Mouse (Mus musculus): Measurements from ENCODE around the gene Adcy7. TPM values are rescaled to one million over a fixed set of nuclear protein-coding genes. Genes with fewer than 3 reads are reported as not detected.

Gene Adcy7
- polyA plus RNA-seq, 1 experiment from 2014 or later: 21.3 TPM

DNA sequence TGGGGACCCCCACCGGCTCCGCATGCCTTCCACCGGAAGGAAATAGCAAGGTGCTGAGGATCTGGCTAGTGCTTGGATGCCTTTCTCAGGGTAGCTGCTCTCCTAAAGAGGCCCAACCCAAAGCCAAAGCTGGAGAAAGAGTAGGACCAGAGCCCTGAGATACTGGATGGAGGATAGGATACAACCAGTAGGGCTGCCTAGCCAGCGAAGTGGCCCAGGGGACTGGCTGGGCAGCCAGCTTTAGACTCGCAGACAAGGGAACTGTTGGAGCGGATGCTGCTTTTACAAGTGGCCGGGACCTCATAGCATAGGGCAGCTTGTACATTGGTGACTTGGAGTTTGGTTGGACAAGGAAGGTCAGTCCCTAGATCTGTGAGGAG, 838 bp downstream of the Adcy7 start:
- H3K27me3 ChIP-seq: peaks cover 25% of the 10 kb centered on the region; the same call in 1 of the 2 replicates
- peak overlapping the region; percentile 92 for H3K4me2 ChIP-seq
- 59% methylated on average over 7 of the region's 7 CpGs for WGBS (ENCODE audit: insufficient replicate concordance)
- ATAC-seq (ENCODE audit: insufficient read depth): peak; percentile 6; the same call in 1 of the 2 replicates
- H3K36me3 ChIP-seq (replicated peaks): no peaks in the 10 kb centered on the region
- no peaks in the 10 kb centered on the region for H3K9me3 ChIP-seq (replicated peaks)
- peak overlapping the region; percentile 63 for H3K9ac ChIP-seq
- H3K4me3 ChIP-seq (replicated peaks): peak overlapping the region; percentile 62
- peaks cover 45% of the 10 kb centered on the region for H3K4me1 ChIP-seq (replicated peaks)
- H3K27ac ChIP-seq (replicated peaks): peak overlapping the region; percentile 29

DNA sequence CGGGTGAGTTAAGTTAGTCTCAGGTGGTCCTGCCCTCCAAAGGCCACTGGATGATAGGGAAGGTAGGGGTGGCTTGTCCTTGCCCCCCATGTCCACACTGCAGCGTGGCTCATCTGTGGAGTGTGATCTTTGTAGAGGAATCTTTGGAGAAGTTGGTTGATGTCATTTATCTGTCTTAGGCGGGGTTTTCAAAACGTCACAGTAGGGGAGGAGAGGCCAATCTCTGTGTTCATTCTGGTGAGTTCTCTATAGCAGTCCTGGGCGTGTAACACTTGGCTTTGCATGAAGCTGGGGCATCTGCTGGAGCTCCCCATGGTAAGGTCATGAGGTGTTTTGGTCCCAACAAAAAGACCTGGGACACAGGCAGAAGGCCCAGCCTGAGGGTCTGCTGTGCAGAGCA, 1.9 kb downstream of the Adcy7 start:
- Histone ChIP-seq H3K36me3 (replicated peaks) (no peaks in the 10 kb centered on the region), H3K4me3 (replicated peaks) (no peak overlapping the region), H3K4me2 (peak overlapping the region; percentile 92), H3K4me1 (replicated peaks) (peaks cover 56% of the 10 kb centered on the region), H3K9ac (no peak overlapping the region), H3K27ac (replicated peaks) (0 out of 2 replicates have a peak overlapping the region, but pooled peaks have one; percentile 29), H3K9me3 (replicated peaks) (no peaks in the 10 kb centered on the region), H3K27me3 (peaks cover 20% of the 10 kb centered on the region; the same call in 1 of the 2 replicates)
- 33% methylated on average over 5 of the region's 5 CpGs for WGBS (ENCODE audit: insufficient replicate concordance)
- ATAC-seq (ENCODE audit: insufficient read depth): peak; percentile 43; the same call in 1 of the 2 replicates

- Histone ChIP-seq H3K4me3 (replicated peaks) (peak overlapping the region; percentile 14; the same call in 1 of the 2 replicates), H3K9me3 (replicated peaks) (no peaks in the 10 kb centered on the region), H3K36me3 (replicated peaks) (no peaks in the 10 kb centered on the region), H3K27me3 (no peaks in the 10 kb centered on the region), H3K4me2 (peak overlapping the region; percentile 62), H3K4me1 (replicated peaks) (peaks cover 63% of the 10 kb centered on the region), H3K27ac (replicated peaks) (peak overlapping the region; percentile 82), H3K9ac (peak overlapping the region; percentile 18; the same call in 1 of the 2 replicates)
- ATAC-seq (ENCODE audit: insufficient read depth): peak; percentile 69
- 14% methylated on average over 5 of the region's 5 CpGs for WGBS (ENCODE audit: insufficient replicate concordance)
Measured at GRCm38 (mm10) chr8:88279220-88279619, 7.0 kb downstream of the Adcy7 start.

DNA sequence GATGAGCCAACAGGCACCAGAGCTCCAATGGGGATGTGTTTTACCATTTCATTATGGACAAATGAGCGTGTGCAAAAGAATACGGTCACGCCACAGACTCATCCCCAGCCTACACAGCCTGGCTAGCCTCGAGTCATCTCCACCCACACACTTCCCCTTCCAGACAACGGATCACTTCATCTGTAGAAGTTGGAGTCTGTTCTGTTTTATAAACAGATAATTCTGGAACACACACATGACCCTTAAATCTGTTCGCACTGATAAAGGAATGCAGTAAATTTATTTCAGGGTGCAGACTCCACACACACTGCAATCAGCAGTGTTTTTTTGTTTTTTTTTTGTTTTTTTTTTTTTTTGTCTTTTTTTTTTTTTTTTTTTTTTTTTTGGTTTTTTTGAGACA, 7.5 kb downstream of the Adcy7 start:
- no peaks in the 10 kb centered on the region for H3K9me3 ChIP-seq (replicated peaks)
- peak overlapping the region; percentile 14; the same call in 1 of the 2 replicates for H3K4me3 ChIP-seq (replicated peaks)
- peak overlapping the region; percentile 82 for H3K27ac ChIP-seq (replicated peaks)
- peaks cover 58% of the 10 kb centered on the region for H3K4me1 ChIP-seq (replicated peaks)
- H3K36me3 ChIP-seq (replicated peaks): no peaks in the 10 kb centered on the region
- H3K4me2 ChIP-seq: peak overlapping the region; percentile 62
- ATAC-seq (ENCODE audit: insufficient read depth): peak; percentile 94
- H3K9ac ChIP-seq: peak overlapping the region; percentile 18; the same call in 1 of the 2 replicates
- H3K27me3 ChIP-seq: no peaks in the 10 kb centered on the region
- WGBS (ENCODE audit: insufficient replicate concordance): 16% methylated on average over 6 of the region's 6 CpGs

GRCm38 (mm10) chr8:88280904-88281303, 8.7 kb downstream of the Adcy7 start:
- Histone ChIP-seq H3K4me2 (no peak overlapping the region), H3K9me3 (replicated peaks) (no peaks in the 10 kb centered on the region), H3K27me3 (no peaks in the 10 kb centered on the region), H3K27ac (replicated peaks) (peak overlapping the region; percentile 55), H3K9ac (no peak overlapping the region), H3K4me3 (replicated peaks) (no peak overlapping the region), H3K4me1 (replicated peaks) (peaks cover 60% of the 10 kb centered on the region), H3K36me3 (replicated peaks) (no peaks in the 10 kb centered on the region)
- ATAC-seq (ENCODE audit: insufficient read depth): no peak
- 14% methylated on average over 7 of the region's 7 CpGs for WGBS (ENCODE audit: insufficient replicate concordance)

- Histone ChIP-seq H3K27me3 (no peaks in the 10 kb centered on the region), H3K4me2 (no peak overlapping the region), H3K4me3 (replicated peaks) (no peak overlapping the region), H3K9me3 (replicated peaks) (no peaks in the 10 kb centered on the region), H3K9ac (no peak overlapping the region), H3K4me1 (replicated peaks) (peaks cover 69% of the 10 kb centered on the region), H3K36me3 (replicated peaks) (no peaks in the 10 kb centered on the region), H3K27ac (replicated peaks) (no peak overlapping the region)
- WGBS (ENCODE audit: insufficient replicate concordance): 30% methylated on average over 8 of the region's 8 CpGs
- no peak for ATAC-seq (ENCODE audit: insufficient read depth)
Measured at GRCm38 (mm10) chr8:88282684-88283083, 10.5 kb downstream of the Adcy7 start.

DNA sequence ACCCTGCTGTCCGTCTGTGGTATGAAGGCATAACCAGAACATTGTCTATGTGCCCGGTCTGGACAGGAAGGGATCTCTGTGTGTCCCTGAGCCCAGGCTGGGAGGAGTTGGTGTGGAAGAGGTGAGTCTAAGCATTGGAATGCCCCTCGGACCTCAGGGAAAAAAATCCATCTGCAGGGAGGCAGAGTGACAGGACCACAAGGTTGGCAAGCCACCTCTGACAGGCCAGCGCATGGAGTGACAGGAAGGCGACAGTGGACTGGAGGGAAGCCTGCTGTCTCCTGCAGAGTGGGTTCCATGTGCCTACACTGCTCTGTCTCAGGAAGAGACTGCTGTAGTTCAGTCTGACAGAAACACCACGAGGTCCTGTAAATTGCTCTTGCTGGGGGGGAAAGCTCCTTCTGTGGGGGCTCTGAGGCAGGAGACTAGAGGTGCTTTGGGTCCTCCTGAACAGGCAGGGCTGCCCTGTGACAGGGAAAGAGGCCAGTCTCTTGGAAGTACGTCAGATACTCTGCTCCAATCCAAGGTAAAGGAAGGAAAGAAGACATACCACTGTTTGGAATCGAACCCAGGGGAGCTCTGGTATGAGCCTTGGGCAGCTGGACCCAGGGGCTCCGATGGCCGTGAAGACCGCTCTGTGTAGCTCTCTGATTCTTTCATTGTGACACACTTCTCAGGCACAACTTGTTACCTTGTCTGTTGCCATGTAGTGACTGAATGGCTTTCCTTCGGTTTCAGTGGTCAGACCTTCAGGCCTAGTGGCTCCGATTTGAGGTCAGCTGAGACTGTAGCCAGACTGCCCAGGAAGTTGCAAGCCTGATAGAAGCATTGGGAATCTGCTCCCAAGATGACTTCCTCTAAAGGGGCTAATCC, 11.3 kb downstream of the Adcy7 start:
- peaks cover 71% of the 10 kb centered on the region for H3K4me1 ChIP-seq (replicated peaks)
- no peak overlapping the region for H3K27ac ChIP-seq (replicated peaks)
- no peaks in the 10 kb centered on the region for H3K9me3 ChIP-seq (replicated peaks)
- H3K4me2 ChIP-seq: no peak overlapping the region
- ATAC-seq (ENCODE audit: insufficient read depth): no peak
- H3K27me3 ChIP-seq: no peaks in the 10 kb centered on the region
- no peak overlapping the region for H3K9ac ChIP-seq
- no peaks in the 10 kb centered on the region for H3K36me3 ChIP-seq (replicated peaks)
- 72% methylated on average over 13 of the region's 13 CpGs for WGBS (ENCODE audit: insufficient replicate concordance)
- no peak overlapping the region for H3K4me3 ChIP-seq (replicated peaks)

- no peak overlapping the region for H3K27ac ChIP-seq (replicated peaks)
- no peaks in the 10 kb centered on the region for H3K9me3 ChIP-seq (replicated peaks)
- no peak overlapping the region for H3K4me2 ChIP-seq
- ATAC-seq (ENCODE audit: insufficient read depth): no peak
- no peak overlapping the region for H3K4me3 ChIP-seq (replicated peaks)
- H3K36me3 ChIP-seq (replicated peaks): no peaks in the 10 kb centered on the region
- no peaks in the 10 kb centered on the region for H3K27me3 ChIP-seq
- H3K9ac ChIP-seq: no peak overlapping the region
- H3K4me1 ChIP-seq (replicated peaks): peaks cover 71% of the 10 kb centered on the region
- WGBS (ENCODE audit: insufficient replicate concordance): 63% methylated on average over 7 of the region's 7 CpGs
Measured at GRCm38 (mm10) chr8:88284738-88285137, 12.5 kb downstream of the Adcy7 start.

GRCm38 (mm10) chr8:88285469-88286356, 13.5 kb downstream of the Adcy7 start:
- 56% methylated on average over 8 of the region's 8 CpGs for WGBS (ENCODE audit: insufficient replicate concordance)
- H3K27ac ChIP-seq (replicated peaks): no peak overlapping the region
- H3K36me3 ChIP-seq (replicated peaks): no peaks in the 10 kb centered on the region
- no peak overlapping the region for H3K4me2 ChIP-seq
- no peak overlapping the region for H3K4me3 ChIP-seq (replicated peaks)
- no peaks in the 10 kb centered on the region for H3K27me3 ChIP-seq
- no peaks in the 10 kb centered on the region for H3K9me3 ChIP-seq (replicated peaks)
- peaks cover 72% of the 10 kb centered on the region for H3K4me1 ChIP-seq (replicated peaks)
- H3K9ac ChIP-seq: no peak overlapping the region
- no peak for ATAC-seq (ENCODE audit: insufficient read depth)

- 0 out of 2 replicates have a peak overlapping the region, but pooled peaks have one; percentile 6 for H3K27ac ChIP-seq (replicated peaks)
- H3K27me3 ChIP-seq: no peaks in the 10 kb centered on the region
- H3K4me2 ChIP-seq: no peak overlapping the region
- peaks cover 72% of the 10 kb centered on the region for H3K4me1 ChIP-seq (replicated peaks)
- no peaks in the 10 kb centered on the region for H3K36me3 ChIP-seq (replicated peaks)
- H3K9me3 ChIP-seq (replicated peaks): no peaks in the 10 kb centered on the region
- H3K9ac ChIP-seq: no peak overlapping the region
- ATAC-seq (ENCODE audit: insufficient read depth): no peak
- no peak overlapping the region for H3K4me3 ChIP-seq (replicated peaks)
- 81% methylated on average over 14 of the region's 14 CpGs for WGBS (ENCODE audit: insufficient replicate concordance)
Measured at GRCm38 (mm10) chr8:88286421-88286960, 14.3 kb downstream of the Adcy7 start.

Measured in liver, embryonic 15.5 days (tissue).